Comparison of ENCODE assay signal across 8 mouse cellular contexts in genomic region chr2:178414261-178415149, GRCm38 (mm10). TPM values are rescaled to one million over a fixed set of nuclear protein-coding genes. Genes with fewer than 3 reads are reported as not detected.
A peak's percentile ranks its signal among the peaks of the same experiment; 100 is the strongest.
DNase-seq lines count a peak whose midpoint lies in the region; ATAC-seq and TF ChIP-seq lines count a peak whose summit lies in the region.

Gene Ppp1r3d (minus strand): TSS chr2:178414472.
Gene Fam217b (plus strand): TSS chr2:178414524.

- DNase-seq in ES-CJ7 (ENCODE audit: low read depth, low spot score) = peak; percentile 13
- DNase-seq in brain, adult 2 months (ENCODE audit: low read depth, low spot score) = peak; percentile 79
- DNase-seq in liver, embryonic 11.5 days (ENCODE audit: low spot score) = no peak
- peak; percentile 43 for DNase-seq in urinary bladder, adult 2 months (ENCODE audit: low spot score)

- no peak for TF ChIP-seq CTCF in embryonic fibroblast, embryonic 13.5 days (IDR thresholded peaks at IDR 0.05; ENCODE audit: borderline replicate concordance, insufficient read depth, low read length)

- peak; percentile 64; the same call in 1 of the 2 replicates for TF ChIP-seq POLR2A in embryonic fibroblast, embryonic 13.5 days (IDR thresholded peaks at IDR 0.05; ENCODE audit: low read depth, low read length)

- peaks cover 6% of the 10 kb centered on the region; the same call in 1 of the 2 replicates for H3K4me1 ChIP-seq in embryonic fibroblast, embryonic 13.5 days (ENCODE audit: control insufficient read depth, insufficient read depth, low read length)
- H3K4me1 ChIP-seq in heart, embryonic 13.5 days = peaks cover 72% of the 10 kb centered on the region
- peaks cover 26% of the 10 kb centered on the region; the same call in 1 of the 2 replicates for H3K4me1 ChIP-seq in kidney, embryonic 16.5 days (ENCODE audit: insufficient read depth, low read length)
- H3K4me1 ChIP-seq in liver, embryonic 11.5 days (replicated peaks; ENCODE audit: control insufficient read depth, insufficient read depth, low read length) = peaks cover 7% of the 10 kb centered on the region
- peaks cover 17% of the 10 kb centered on the region; the same call in 1 of the 2 replicates for H3K4me1 ChIP-seq in midbrain, embryonic 16.5 days (ENCODE audit: control insufficient read depth, insufficient read depth, low read length)

- H3K27me3 ChIP-seq in heart, embryonic 13.5 days (replicated peaks) = peaks cover 14% of the 10 kb centered on the region; the same call in 1 of the 2 replicates
- 0 out of 2 replicates have a peak, but pooled peaks cover 3% of the 10 kb centered on the region for H3K27me3 ChIP-seq in kidney, embryonic 16.5 days (ENCODE audit: insufficient read depth, low read length)
- H3K27me3 ChIP-seq in liver, embryonic 11.5 days (replicated peaks; ENCODE audit: control insufficient read depth, insufficient read depth, low read length) = peaks cover 20% of the 10 kb centered on the region
- H3K27me3 ChIP-seq in midbrain, embryonic 16.5 days (ENCODE audit: control insufficient read depth, insufficient read depth, low read depth, low read length) = peaks cover 5% of the 10 kb centered on the region; the same call in 1 of the 2 replicates

- peak; percentile 49 for ATAC-seq in heart, embryonic 13.5 days (ENCODE audit: extremely low read depth, insufficient number of reproducible peaks, low FRiP score, low TSS enrichment)
- ATAC-seq in kidney, embryonic 16.5 days (ENCODE audit: low FRiP score, low TSS enrichment) = peak; percentile 89
- peak; percentile 51 for ATAC-seq in liver, embryonic 11.5 days (replicated peaks; ENCODE audit: low FRiP score)
- ATAC-seq in midbrain, embryonic 16.5 days = peak; percentile 89

- peak within 1 kb of the TSS; percentile 24 for H3K27ac ChIP-seq in embryonic fibroblast, embryonic 13.5 days (ENCODE audit: insufficient read depth, low read length)
- H3K27ac ChIP-seq in heart, embryonic 13.5 days (replicated peaks) = peak within 1 kb of the TSS; percentile 94
- peak within 1 kb of the TSS; percentile 56; the same call in 1 of the 2 replicates for H3K27ac ChIP-seq in kidney, embryonic 16.5 days (ENCODE audit: low read length)
- no peak within 1 kb of the TSS; the same call in 1 of the 2 replicates for H3K27ac ChIP-seq in liver, embryonic 11.5 days (ENCODE audit: low read depth, low read length)
- peak within 1 kb of the TSS; percentile 79 for H3K27ac ChIP-seq in midbrain, embryonic 16.5 days (ENCODE audit: low read length)

- H3K9me3 ChIP-seq in heart, embryonic 13.5 days = peaks cover 7% of the 10 kb centered on the region
- H3K9me3 ChIP-seq in kidney, embryonic 16.5 days (ENCODE audit: low read length) = no peaks in the 10 kb centered on the region
- no peaks in the 10 kb centered on the region for H3K9me3 ChIP-seq in liver, embryonic 11.5 days (ENCODE audit: control insufficient read depth, low read length)
- no peaks in the 10 kb centered on the region for H3K9me3 ChIP-seq in midbrain, embryonic 16.5 days (replicated peaks; ENCODE audit: control insufficient read depth, low read length, poor library complexity, severe bottlenecking)

- WGBS in heart, embryonic 13.5 days = under 1% methylated on average over 68 of the region's 74 CpGs
- WGBS in kidney, embryonic 16.5 days = under 1% methylated on average over 59 of the region's 74 CpGs
- WGBS in liver, embryonic 11.5 days = under 1% methylated on average over 72 of the region's 74 CpGs
- under 1% methylated on average over 53 of the region's 74 CpGs for WGBS in midbrain, embryonic 16.5 days

- H3K4me2 ChIP-seq in heart, embryonic 13.5 days = peak within 1 kb of the TSS; percentile 97
- H3K4me2 ChIP-seq in kidney, embryonic 16.5 days (replicated peaks; ENCODE audit: low read depth, low read length) = peak within 1 kb of the TSS; percentile 93
- peak within 1 kb of the TSS; percentile 93 for H3K4me2 ChIP-seq in liver, embryonic 11.5 days
- peak within 1 kb of the TSS; percentile 94 for H3K4me2 ChIP-seq in midbrain, embryonic 16.5 days (ENCODE audit: low read length)

- peaks cover 20% of the 10 kb centered on the region for H3K36me3 ChIP-seq in heart, embryonic 13.5 days
- H3K36me3 ChIP-seq in kidney, embryonic 16.5 days (ENCODE audit: insufficient read depth, low read length) = peaks cover 5% of the 10 kb centered on the region; the same call in 1 of the 2 replicates
- H3K36me3 ChIP-seq in liver, embryonic 11.5 days (ENCODE audit: control insufficient read depth, insufficient read depth, low read length) = peaks cover 4% of the 10 kb centered on the region; the same call in 1 of the 2 replicates
- no peaks in the 10 kb centered on the region for H3K36me3 ChIP-seq in midbrain, embryonic 16.5 days (ENCODE audit: control insufficient read depth, insufficient read depth, low read length)

- peak within 1 kb of the TSS; percentile 86 for H3K9ac ChIP-seq in heart, embryonic 13.5 days
- peak within 1 kb of the TSS; percentile 72 for H3K9ac ChIP-seq in kidney, embryonic 16.5 days (replicated peaks; ENCODE audit: low read length)
- peak within 1 kb of the TSS; percentile 48; the same call in 1 of the 2 replicates for H3K9ac ChIP-seq in liver, embryonic 11.5 days (ENCODE audit: low read depth, low read length)
- peak within 1 kb of the TSS; percentile 77 for H3K9ac ChIP-seq in midbrain, embryonic 16.5 days (ENCODE audit: low read depth, low read length)

- peak within 1 kb of the TSS; percentile 45 for H3K4me3 ChIP-seq in embryonic fibroblast, embryonic 13.5 days (ENCODE audit: insufficient read depth, low read length)
- H3K4me3 ChIP-seq in heart, embryonic 13.5 days = peak within 1 kb of the TSS; percentile 62
- H3K4me3 ChIP-seq in kidney, embryonic 16.5 days (ENCODE audit: low read length) = peak within 1 kb of the TSS; percentile 58
- peak within 1 kb of the TSS; percentile 68 for H3K4me3 ChIP-seq in liver, embryonic 11.5 days (ENCODE audit: low read depth, low read length)
- peak within 1 kb of the TSS; percentile 71 for H3K4me3 ChIP-seq in midbrain, embryonic 16.5 days (ENCODE audit: low read depth, low read length)

RNA-seq across cellular contexts. Expression of gene Ppp1r3d, which starts in this region (rescaled TPM):
- 4.0 and 5.5 TPM in 2 replicates for polyA plus RNA-seq in embryonic fibroblast, embryonic 13.5 days (2011; ENCODE audit: insufficient read length, low read depth, missing spikeins)
- polyA plus RNA-seq in heart, embryonic 13.5 days (2015; fragmentation: Nextera tagmentation; extraction: Ambion mirVana) = 16.0 and 16.2 TPM in 2 replicates
- 2.9 and 3.0 TPM in 2 replicates for polyA plus RNA-seq in kidney, embryonic 16.5 days (2015; fragmentation: Nextera tagmentation; extraction: Ambion mirVana)
- 2.0 and 3.0 TPM in 2 replicates for polyA plus RNA-seq in liver, embryonic 11.5 days (2014; fragmentation: Nextera tagmentation; extraction: Ambion mirVana)
- 3.6 and 3.7 TPM in 2 replicates for polyA plus RNA-seq in midbrain, embryonic 16.5 days (2015; fragmentation: Nextera tagmentation; extraction: Ambion mirVana)
- polyA plus RNA-seq in urinary bladder, adult 2 months (2012; rRNA removed) = 3.8 and 4.2 TPM in 2 replicates

RNA-seq across cellular contexts. Expression of gene Fam217b, which starts in this region (rescaled TPM):
- polyA plus RNA-seq in embryonic fibroblast, embryonic 13.5 days (2011; ENCODE audit: insufficient read length, low read depth, missing spikeins) = 11.4 and 11.6 TPM in 2 replicates
- polyA plus RNA-seq in heart, embryonic 13.5 days (2015; fragmentation: Nextera tagmentation; extraction: Ambion mirVana) = 5.5 and 7.6 TPM in 2 replicates
- polyA plus RNA-seq in kidney, embryonic 16.5 days (2015; fragmentation: Nextera tagmentation; extraction: Ambion mirVana) = 5.3 and 5.6 TPM in 2 replicates
- 3.7 TPM in 2 replicates for polyA plus RNA-seq in liver, embryonic 11.5 days (2014; fragmentation: Nextera tagmentation; extraction: Ambion mirVana)
- polyA plus RNA-seq in midbrain, embryonic 16.5 days (2015; fragmentation: Nextera tagmentation; extraction: Ambion mirVana) = 13.4 and 18.3 TPM in 2 replicates
- polyA plus RNA-seq in urinary bladder, adult 2 months (2012; rRNA removed) = 4.5 and 5.6 TPM in 2 replicates
